Mouse (Mus musculus) embryonic facial prominence, embryonic 14.5 days (tissue): ENCODE results near the gene Cpne2. TPM values are rescaled to one million over a fixed set of nuclear protein-coding genes. Genes with fewer than 3 reads are reported as not detected.

Experiments used
- ATAC-seq: fragments of 200-750 bp; cut with Nextera tagmentation; 2 replicates; pipeline ENCODE4 v1.8.0; 2017; ENCODE audit warnings: low read depth, moderate number of reproducible peaks, moderate TSS enrichment
- DNase-seq: peaks from one replicate; pipeline ENCODE4 v3.0.0-alpha.2; 2015; ENCODE audit warnings: low spot score
- H3K27ac ChIP-seq: fragments of 300-500 bp; sonication (generic); replicated peaks from 2 replicates; pipeline ENCODE4 v1.5.1; 2014; ENCODE audit warnings: low read depth, mild to moderate bottlenecking, low read length, moderate library complexity
- H3K27me3 ChIP-seq: fragments of 300-500 bp; sonication (generic); replicated peaks from 2 replicates; pipeline ENCODE4 v1.6.1; 2014; ENCODE audit warnings: low read length; ENCODE audit not compliant: control insufficient read depth, insufficient read depth
- H3K36me3 ChIP-seq: fragments of 300-500 bp; sonication (generic); 2 replicates; pipeline ENCODE4 v1.6.1; 2014; ENCODE audit warnings: low read length, mixed read lengths; ENCODE audit not compliant: control insufficient read depth, insufficient read depth
- H3K4me1 ChIP-seq: fragments of 300-500 bp; sonication (generic); 2 replicates; pipeline ENCODE4 v1.6.1; 2014; ENCODE audit warnings: antibody characterized with exemption, low read length; ENCODE audit not compliant: control insufficient read depth, insufficient read depth
- H3K4me2 ChIP-seq: fragments of 300-500 bp; sonication (generic); 2 replicates; pipeline ENCODE4 v1.6.1; 2014; ENCODE audit warnings: low read depth, mild to moderate bottlenecking, low read length, moderate library complexity, mixed read lengths
- H3K4me3 ChIP-seq: fragments of 300-500 bp; sonication (generic); 2 replicates; pipeline ENCODE4 v1.5.1; 2014; ENCODE audit warnings: low read depth, mild to moderate bottlenecking, low read length
- H3K9ac ChIP-seq: fragments of 300-500 bp; sonication (generic); 2 replicates; pipeline ENCODE4 v1.6.1; 2014; ENCODE audit warnings: low read depth, mild to moderate bottlenecking, low read length, moderate library complexity, mixed read lengths
- H3K9me3 ChIP-seq: fragments of 300-500 bp; sonication (generic); 2 replicates; pipeline ENCODE4 v1.6.1; 2016; ENCODE audit warnings: low read length; ENCODE audit not compliant: control insufficient read depth
- WGBS: fragments of 180-500 bp; shearing (Covaris S2); extraction: QIAGEN DNeasy Blood & Tissue Kit; methylation state at CpG from one replicate; pipeline ENCODE4 v1.1.7; 2014; 5-methylcytosine and 5-hydroxymethylcytosine counted together
- polyA plus RNA-seq: library from polyadenylated mRNA; unstranded; fragments of >200 nt; fragmentation: Nextera tagmentation; extraction: Ambion mirVana; gene quantifications from 2 replicates; pipeline ENCODE4 v1.2.1, GENCODE M21; 2014

The Cpne2 gene
- polyA plus RNA-seq, 1 experiment from 2014 or later: 12.4 TPM

- no peaks in the 10 kb centered on the region for H3K27me3 ChIP-seq
- H3K4me3 ChIP-seq: no peak overlapping the region
- 18% methylated on average over 1 of the region's 1 CpGs for WGBS
Observed at GRCm38 (mm10) chr8:94516209-94516593, 16.6 kb upstream of the Cpne2 start.

GRCm38 (mm10) chr8:94516766-94517165 lies 16.0 kb upstream of the Cpne2 start:
- Histone ChIP-seq H3K4me2 (no peak overlapping the region), H3K4me3 (no peak overlapping the region), H3K4me1 (no peaks in the 10 kb centered on the region), H3K36me3 (no peaks in the 10 kb centered on the region), H3K9me3 (no peaks in the 10 kb centered on the region), H3K27me3 (no peaks in the 10 kb centered on the region), H3K27ac (peak overlapping the region; percentile 48; the same call in 1 of the 2 replicates), H3K9ac (no peak overlapping the region)
- WGBS: 35% methylated on average over 2 of the region's 3 CpGs
- DNase-seq: peak; percentile 32
- ATAC-seq: no peak

More at GRCm38 (mm10) chr8:94516209-94516593, 16.6 kb upstream of the Cpne2 start:
- DNase-seq (no peak), ATAC-seq (no peak)
- Histone ChIP-seq H3K4me2 (no peak overlapping the region), H3K4me1 (no peaks in the 10 kb centered on the region), H3K9ac (no peak overlapping the region), H3K9me3 (no peaks in the 10 kb centered on the region), H3K27ac (no peak overlapping the region), H3K36me3 (no peaks in the 10 kb centered on the region)

DNA sequence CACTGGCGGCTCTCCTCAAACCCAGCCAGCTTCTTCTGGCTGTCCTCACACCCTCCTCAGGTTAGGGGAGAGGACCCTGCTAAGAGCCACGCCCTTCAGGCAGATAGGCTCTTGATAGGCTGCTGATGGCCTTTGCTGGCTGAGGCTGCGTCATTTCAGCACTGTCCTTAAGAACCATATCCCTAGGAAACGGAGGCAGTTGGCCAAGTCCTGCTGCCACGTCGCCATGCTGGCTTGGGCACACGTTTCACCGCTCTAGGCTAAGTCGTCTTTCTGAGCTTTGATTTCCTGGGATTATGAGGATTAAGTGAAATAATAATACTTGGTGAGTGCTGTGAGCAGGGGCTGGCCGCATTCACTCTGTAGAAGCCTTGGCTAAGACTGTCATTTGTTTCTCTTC lies 14.5 kb upstream of the Cpne2 start:
- Histone ChIP-seq H3K4me2 (no peak overlapping the region), H3K4me3 (no peak overlapping the region), H3K27me3 (no peaks in the 10 kb centered on the region), H3K27ac (no peak overlapping the region), H3K4me1 (no peaks in the 10 kb centered on the region), H3K9me3 (no peaks in the 10 kb centered on the region), H3K9ac (no peak overlapping the region), H3K36me3 (no peaks in the 10 kb centered on the region)
- WGBS: 69% methylated on average over 10 of the region's 10 CpGs
- ATAC-seq: 0 out of 2 replicates have a peak, but pooled peaks have one; percentile 33
- DNase-seq: peak; percentile 17

DNA sequence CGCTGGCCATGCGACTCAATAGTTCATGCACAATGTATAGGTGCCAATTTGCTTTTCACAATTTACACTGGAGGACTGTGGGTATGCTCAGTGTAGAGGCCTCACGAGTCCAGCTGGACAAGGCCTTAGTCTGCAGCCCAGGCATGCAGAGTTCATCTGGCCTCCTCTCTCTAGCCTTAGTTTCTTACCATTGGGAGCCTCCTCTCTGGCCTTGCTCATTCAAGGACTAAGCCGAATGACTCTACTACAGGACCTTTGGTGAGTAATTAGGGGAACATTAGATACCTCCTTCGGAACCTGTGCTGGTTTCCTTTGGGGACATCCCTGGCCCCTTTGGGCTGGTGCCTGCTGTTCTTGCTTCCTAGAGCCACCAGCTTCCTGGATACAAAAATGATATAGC lies 13.8 kb upstream of the Cpne2 start:
- Histone ChIP-seq H3K4me1 (no peaks in the 10 kb centered on the region), H3K4me2 (no peak overlapping the region), H3K27ac (no peak overlapping the region), H3K9me3 (no peaks in the 10 kb centered on the region), H3K36me3 (no peaks in the 10 kb centered on the region), H3K4me3 (no peak overlapping the region), H3K27me3 (no peaks in the 10 kb centered on the region), H3K9ac (no peak overlapping the region)
- WGBS: 89% methylated on average over 5 of the region's 5 CpGs
- ATAC-seq (no peak), DNase-seq (no peak)

DNA sequence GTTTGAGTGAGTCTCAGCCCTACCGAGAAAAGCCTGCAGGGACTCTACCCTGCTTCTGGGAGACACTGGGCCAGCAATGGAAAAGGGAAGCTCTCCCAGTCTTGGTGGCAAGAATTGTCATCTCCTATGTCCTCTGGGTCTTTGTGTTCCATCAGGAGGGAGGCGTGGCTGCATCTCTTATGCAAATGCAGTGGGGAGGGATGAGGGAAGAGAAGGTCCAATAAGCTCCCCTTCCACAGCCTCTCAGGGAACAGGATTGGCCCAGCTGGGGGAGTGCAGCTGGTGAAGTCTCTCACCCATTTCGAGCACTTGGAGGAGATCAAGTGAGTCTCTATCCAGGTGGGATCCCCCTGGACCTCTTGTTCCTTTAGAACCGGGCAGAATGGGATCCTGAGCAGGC lies 11.3 kb upstream of the Cpne2 start:
- H3K9me3 ChIP-seq: no peaks in the 10 kb centered on the region
- H3K4me1 ChIP-seq: no peaks in the 10 kb centered on the region
- no peak for DNase-seq
- no peaks in the 10 kb centered on the region for H3K27me3 ChIP-seq
- no peak overlapping the region for H3K4me2 ChIP-seq
- no peak overlapping the region for H3K4me3 ChIP-seq
- no peak for ATAC-seq
- WGBS: 52% methylated on average over 3 of the region's 4 CpGs
- no peaks in the 10 kb centered on the region for H3K36me3 ChIP-seq
- H3K9ac ChIP-seq: no peak overlapping the region
- no peak overlapping the region for H3K27ac ChIP-seq

DNA sequence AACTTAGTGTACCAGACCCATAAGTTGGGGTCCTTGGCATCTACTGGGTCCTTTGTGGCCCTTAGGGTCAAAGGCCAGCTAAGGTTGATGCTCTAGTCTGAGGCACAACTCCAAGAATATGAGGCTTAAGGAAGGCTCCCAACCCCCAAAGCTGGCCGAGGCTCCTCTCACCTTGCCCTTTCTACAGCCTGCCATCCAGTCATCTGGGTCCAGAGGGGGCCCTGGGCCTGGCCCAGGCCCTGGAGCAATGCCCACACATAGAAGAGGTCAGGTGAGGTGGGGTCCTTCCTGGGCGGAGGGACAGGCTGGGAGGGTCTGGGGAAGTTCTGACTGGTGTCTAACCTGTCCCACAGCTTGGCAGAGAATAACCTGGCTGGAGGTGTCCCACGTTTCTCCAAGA lies 10.3 kb upstream of the Cpne2 start:
- no peaks in the 10 kb centered on the region for H3K27me3 ChIP-seq
- WGBS: 69% methylated on average over 3 of the region's 3 CpGs

DNA sequence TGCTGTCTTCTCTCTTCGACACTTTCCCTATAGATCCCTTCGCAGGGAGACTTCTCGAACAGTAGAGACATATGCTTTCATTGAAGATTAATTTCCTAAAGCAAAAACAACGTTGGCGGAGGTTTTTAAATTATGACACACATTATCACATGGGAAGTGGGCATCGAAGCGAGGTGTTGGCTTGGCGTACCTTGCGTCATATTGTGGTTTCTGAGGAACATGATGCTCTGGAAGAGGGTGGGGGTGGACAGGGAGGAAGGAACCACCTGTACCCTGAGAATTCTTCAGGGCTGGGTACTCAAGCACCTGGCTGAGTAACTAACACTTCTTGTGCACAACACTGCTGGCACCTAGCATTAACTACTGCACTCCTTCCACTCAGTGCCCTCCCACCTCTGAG lies 8.2 kb upstream of the Cpne2 start:
- ATAC-seq (no peak), DNase-seq (no peak)
- Histone ChIP-seq H3K36me3 (no peaks in the 10 kb centered on the region), H3K4me3 (no peak overlapping the region), H3K27me3 (no peaks in the 10 kb centered on the region), H3K27ac (no peak overlapping the region), H3K9ac (no peak overlapping the region), H3K9me3 (no peaks in the 10 kb centered on the region), H3K4me2 (no peak overlapping the region), H3K4me1 (no peaks in the 10 kb centered on the region)
- WGBS: 79% methylated on average over 9 of the region's 9 CpGs

More for the DNA sequence above, 10.3 kb upstream of the Cpne2 start:
- H3K9me3 ChIP-seq: no peaks in the 10 kb centered on the region
- H3K4me3 ChIP-seq: no peak overlapping the region
- H3K27ac ChIP-seq: no peak overlapping the region
- no peaks in the 10 kb centered on the region for H3K36me3 ChIP-seq
- ATAC-seq (no peak), DNase-seq (no peak)
- H3K4me1 ChIP-seq: no peaks in the 10 kb centered on the region
- H3K4me2 ChIP-seq: no peak overlapping the region
- no peak overlapping the region for H3K9ac ChIP-seq

DNA sequence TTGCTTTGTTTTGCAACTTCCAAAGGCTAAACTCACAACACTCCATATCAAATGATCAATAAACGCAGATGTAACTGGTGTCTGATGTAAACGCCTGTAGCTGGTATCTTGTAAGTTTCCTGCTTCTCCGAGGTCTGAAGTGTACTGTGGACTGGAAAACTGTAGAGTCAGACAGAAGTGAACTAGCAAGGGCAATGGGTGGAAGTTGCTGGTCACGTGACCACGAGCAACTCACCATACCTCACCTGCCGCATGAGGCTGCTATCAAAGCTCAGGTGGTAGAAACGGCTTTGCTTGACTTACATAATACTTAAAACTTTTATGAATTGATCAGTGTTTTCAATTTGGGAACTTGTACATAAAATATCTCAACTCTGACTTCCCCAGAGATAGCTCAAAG lies 5.6 kb upstream of the Cpne2 start:
- 83% methylated on average over 7 of the region's 7 CpGs for WGBS
- no peak overlapping the region for H3K9ac ChIP-seq
- no peak overlapping the region for H3K27ac ChIP-seq
- H3K36me3 ChIP-seq: no peaks in the 10 kb centered on the region
- peaks cover 12% of the 10 kb centered on the region; the same call in 1 of the 2 replicates for H3K27me3 ChIP-seq
- H3K4me3 ChIP-seq: no peak overlapping the region
- H3K4me1 ChIP-seq: no peaks in the 10 kb centered on the region
- ATAC-seq (no peak), DNase-seq (no peak)
- no peaks in the 10 kb centered on the region for H3K9me3 ChIP-seq
- H3K4me2 ChIP-seq: no peak overlapping the region

DNA sequence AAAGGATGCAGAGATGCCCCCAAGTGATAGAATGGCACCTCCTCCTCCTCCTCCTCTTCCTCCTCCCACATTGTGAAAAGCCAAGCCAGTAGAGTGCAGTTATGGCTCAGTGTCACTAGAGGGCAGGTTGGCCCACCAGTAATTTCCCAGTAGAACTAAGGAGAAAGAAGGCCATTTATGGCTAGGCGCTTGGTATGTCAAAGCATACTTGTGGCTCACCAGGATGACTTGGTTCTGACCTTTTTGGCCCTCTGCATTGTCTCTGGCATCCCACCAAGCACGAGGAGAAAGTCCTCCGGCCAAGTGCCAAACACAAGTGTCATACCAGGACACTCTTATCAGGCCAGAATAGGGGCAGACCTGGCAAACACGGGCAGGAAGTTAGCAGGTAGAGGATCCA lies 4.5 kb upstream of the Cpne2 start:
- no peak for ATAC-seq

More for the DNA sequence above, 4.5 kb upstream of the Cpne2 start:
- Histone ChIP-seq H3K9ac (no peak overlapping the region), H3K36me3 (no peaks in the 10 kb centered on the region), H3K4me2 (no peak overlapping the region), H3K4me3 (no peak overlapping the region), H3K4me1 (no peaks in the 10 kb centered on the region), H3K27me3 (peaks cover 16% of the 10 kb centered on the region), H3K9me3 (no peaks in the 10 kb centered on the region), H3K27ac (no peak overlapping the region)
- peak; percentile 49 for DNase-seq
- 48% methylated on average over 4 of the region's 4 CpGs for WGBS
